Mouse (Mus musculus) kidney, adult 9 months (tissue): ENCODE results near the gene Magel2.

Experiments used
- DNase-seq: peaks from one replicate; pipeline ENCODE4 v3.0.0; 2022

Gene Magel2

GRCm38 (mm10) chr7:62428337-62428736 is 51.5 kb downstream of the Magel2 start:
- peak; percentile 30 for DNase-seq
